Mouse (Mus musculus): ENCODE results near the gene Dip2b. TPM values are rescaled to one million over a fixed set of nuclear protein-coding genes. Genes with fewer than 3 reads are reported as not detected.

Dip2b gene
- polyA plus RNA-seq, 1 experiment from 2014 or later: 5.0 TPM

- peak; percentile 50; the same call in 1 of the 2 replicates for ATAC-seq
- no peak overlapping the region for H3K27ac ChIP-seq (ENCODE audit: low read depth, low read length)
- H3K4me2 ChIP-seq (replicated peaks; ENCODE audit: low read depth): no peak overlapping the region; the same call in 1 of the 2 replicates
- TF ChIP-seq CTCF (IDR thresholded peaks at IDR 0.05; ENCODE audit: low read depth): no peak
- WGBS: 34% methylated on average over 6 of the region's 6 CpGs
- no peaks in the 10 kb centered on the region for H3K9me3 ChIP-seq (ENCODE audit: control insufficient read depth)
- H3K36me3 ChIP-seq (ENCODE audit: control insufficient read depth, insufficient read depth): no peaks in the 10 kb centered on the region; the same call in 1 of the 2 replicates
- no peaks in the 10 kb centered on the region for H3K27me3 ChIP-seq (replicated peaks; ENCODE audit: control insufficient read depth, insufficient read depth, low read length)
- no peak overlapping the region for H3K4me3 ChIP-seq (ENCODE audit: low read depth, low read length)
- no peaks in the 10 kb centered on the region; the same call in 1 of the 2 replicates for H3K4me1 ChIP-seq (replicated peaks; ENCODE audit: control insufficient read depth, insufficient read depth, low read length)
- no peak overlapping the region for H3K9ac ChIP-seq (ENCODE audit: low read depth, low read length)
These were observed 45.4 kb downstream of the Dip2b start for GRCm38 (mm10) chr15:100083882-100084281.

GRCm38 (mm10) chr15:100084882-100085281 is 46.4 kb downstream of the Dip2b start:
- 78% methylated on average over 4 of the region's 4 CpGs for WGBS
- no peak for ATAC-seq
- Histone ChIP-seq H3K4me3 (ENCODE audit: low read depth, low read length) (no peak overlapping the region), H3K9me3 (ENCODE audit: control insufficient read depth) (no peaks in the 10 kb centered on the region), H3K9ac (ENCODE audit: low read depth, low read length) (no peak overlapping the region), H3K36me3 (ENCODE audit: control insufficient read depth, insufficient read depth) (no peaks in the 10 kb centered on the region; the same call in 1 of the 2 replicates), H3K4me1 (replicated peaks; ENCODE audit: control insufficient read depth, insufficient read depth, low read length) (peaks cover 5% of the 10 kb centered on the region; the same call in 1 of the 2 replicates), H3K27me3 (replicated peaks; ENCODE audit: control insufficient read depth, insufficient read depth, low read length) (no peaks in the 10 kb centered on the region), H3K27ac (ENCODE audit: low read depth, low read length) (no peak overlapping the region), H3K4me2 (replicated peaks; ENCODE audit: low read depth) (no peak overlapping the region)
- no peak for TF ChIP-seq CTCF (IDR thresholded peaks at IDR 0.05; ENCODE audit: low read depth)

DNA sequence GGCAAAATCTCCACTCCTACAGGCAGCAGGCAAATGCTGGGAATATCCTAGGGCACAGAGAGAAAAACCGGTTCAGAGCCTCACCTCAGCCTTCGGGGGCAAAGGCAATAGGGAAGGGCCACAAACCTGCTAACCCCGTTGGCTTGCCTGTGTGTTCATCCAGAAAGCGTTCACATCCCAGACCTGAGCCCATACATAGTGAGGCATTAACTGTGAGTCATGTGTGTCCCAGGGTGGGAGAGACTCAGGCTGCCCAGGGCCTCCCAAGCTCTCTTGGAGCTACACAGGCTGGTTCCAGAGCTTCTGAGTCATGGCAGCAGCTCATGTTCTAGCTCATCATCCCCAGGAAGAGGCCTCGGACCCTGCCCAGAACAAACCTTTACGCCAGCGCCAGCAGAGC is 49.6 kb downstream of the Dip2b start:
- no peaks in the 10 kb centered on the region; the same call in 1 of the 2 replicates for H3K36me3 ChIP-seq (ENCODE audit: control insufficient read depth, insufficient read depth)
- 49% methylated on average over 7 of the region's 7 CpGs for WGBS

GRCm38 (mm10) chr15:100089645-100090053 is 51.2 kb downstream of the Dip2b start:
- Histone ChIP-seq H3K27me3 (replicated peaks; ENCODE audit: control insufficient read depth, insufficient read depth, low read length) (no peaks in the 10 kb centered on the region), H3K4me2 (replicated peaks; ENCODE audit: low read depth) (no peak overlapping the region), H3K4me1 (replicated peaks; ENCODE audit: control insufficient read depth, insufficient read depth, low read length) (0 out of 2 replicates have a peak, but pooled peaks cover 10% of the 10 kb centered on the region), H3K36me3 (ENCODE audit: control insufficient read depth, insufficient read depth) (no peaks in the 10 kb centered on the region; the same call in 1 of the 2 replicates), H3K9me3 (ENCODE audit: control insufficient read depth) (no peaks in the 10 kb centered on the region), H3K4me3 (ENCODE audit: low read depth, low read length) (no peak overlapping the region), H3K9ac (ENCODE audit: low read depth, low read length) (no peak overlapping the region), H3K27ac (ENCODE audit: low read depth, low read length) (no peak overlapping the region)
- peak; percentile 55 for TF ChIP-seq CTCF (IDR thresholded peaks at IDR 0.05; ENCODE audit: low read depth)
- WGBS: 30% methylated on average over 8 of the region's 8 CpGs
- peak; percentile 72 for ATAC-seq

More for the DNA sequence above, 49.6 kb downstream of the Dip2b start:
- TF ChIP-seq CTCF (IDR thresholded peaks at IDR 0.05; ENCODE audit: low read depth): no peak
- H3K4me3 ChIP-seq (ENCODE audit: low read depth, low read length): no peak overlapping the region
- no peaks in the 10 kb centered on the region for H3K9me3 ChIP-seq (ENCODE audit: control insufficient read depth)
- ATAC-seq: peak; percentile 84
- no peaks in the 10 kb centered on the region for H3K27me3 ChIP-seq (replicated peaks; ENCODE audit: control insufficient read depth, insufficient read depth, low read length)
- H3K4me1 ChIP-seq (replicated peaks; ENCODE audit: control insufficient read depth, insufficient read depth, low read length): peaks cover 10% of the 10 kb centered on the region; the same call in 1 of the 2 replicates
- no peak overlapping the region for H3K4me2 ChIP-seq (replicated peaks; ENCODE audit: low read depth)
- no peak overlapping the region; the same call in 1 of the 2 replicates for H3K27ac ChIP-seq (ENCODE audit: low read depth, low read length)
- H3K9ac ChIP-seq (ENCODE audit: low read depth, low read length): no peak overlapping the region

- Histone ChIP-seq H3K4me2 (replicated peaks; ENCODE audit: low read depth) (no peak overlapping the region), H3K4me3 (ENCODE audit: low read depth, low read length) (no peak overlapping the region), H3K9me3 (ENCODE audit: control insufficient read depth) (no peaks in the 10 kb centered on the region), H3K27ac (ENCODE audit: low read depth, low read length) (no peak overlapping the region), H3K27me3 (replicated peaks; ENCODE audit: control insufficient read depth, insufficient read depth, low read length) (no peaks in the 10 kb centered on the region), H3K4me1 (replicated peaks; ENCODE audit: control insufficient read depth, insufficient read depth, low read length) (0 out of 2 replicates have a peak, but pooled peaks cover 10% of the 10 kb centered on the region), H3K36me3 (ENCODE audit: control insufficient read depth, insufficient read depth) (no peaks in the 10 kb centered on the region), H3K9ac (ENCODE audit: low read depth, low read length) (no peak overlapping the region)
- ATAC-seq: no peak
- WGBS: 69% methylated on average over 8 of the region's 8 CpGs
- no peak for TF ChIP-seq CTCF (IDR thresholded peaks at IDR 0.05; ENCODE audit: low read depth)
These were observed 53.4 kb downstream of the Dip2b start for GRCm38 (mm10) chr15:100091818-100092217.

DNA sequence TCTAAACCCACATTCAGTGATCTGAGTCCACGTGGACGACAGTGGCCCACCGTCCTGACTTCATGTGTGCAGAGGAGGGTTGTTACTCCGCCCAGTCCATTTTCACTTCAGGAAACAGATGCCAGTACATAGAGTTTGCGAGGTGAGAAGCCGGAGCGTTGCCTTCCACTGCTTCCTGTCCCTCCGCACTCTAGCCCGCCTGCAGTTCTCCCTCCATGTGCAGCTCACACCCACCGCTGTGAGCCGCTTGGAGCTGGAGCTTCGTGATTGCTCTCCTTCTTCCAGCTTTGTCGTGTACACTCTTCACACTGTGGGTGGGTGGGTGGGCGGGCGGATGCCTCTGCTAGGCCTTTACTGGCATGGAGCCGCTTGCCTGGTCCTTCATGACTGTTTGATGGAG is 53.8 kb downstream of the Dip2b start:
- no peak overlapping the region for H3K9ac ChIP-seq (ENCODE audit: low read depth, low read length)
- no peak for TF ChIP-seq CTCF (IDR thresholded peaks at IDR 0.05; ENCODE audit: low read depth)
- H3K4me1 ChIP-seq (replicated peaks; ENCODE audit: control insufficient read depth, insufficient read depth, low read length): 0 out of 2 replicates have a peak, but pooled peaks cover 10% of the 10 kb centered on the region
- H3K27ac ChIP-seq (ENCODE audit: low read depth, low read length): no peak overlapping the region
- no peak for ATAC-seq
- no peaks in the 10 kb centered on the region for H3K36me3 ChIP-seq (ENCODE audit: control insufficient read depth, insufficient read depth)
- no peaks in the 10 kb centered on the region for H3K27me3 ChIP-seq (replicated peaks; ENCODE audit: control insufficient read depth, insufficient read depth, low read length)
- H3K9me3 ChIP-seq (ENCODE audit: control insufficient read depth): no peaks in the 10 kb centered on the region
- H3K4me3 ChIP-seq (ENCODE audit: low read depth, low read length): no peak overlapping the region
- H3K4me2 ChIP-seq (replicated peaks; ENCODE audit: low read depth): no peak overlapping the region
- WGBS: 48% methylated on average over 16 of the region's 16 CpGs

All from intestine, postnatal 0 days (tissue).